Mouse (Mus musculus) limb, embryonic 15.5 days (tissue): ENCODE results near the gene Rtp3. TPM values are rescaled to one million over a fixed set of nuclear protein-coding genes. Genes with fewer than 3 reads are reported as not detected.

Experiments used
- ATAC-seq: fragments of 200-750 bp; cut with Nextera tagmentation; 2 replicates; pipeline ENCODE4 v1.8.0; 2017; ENCODE audit warnings: low read depth, moderate TSS enrichment; ENCODE audit not compliant: insufficient number of reproducible peaks, low FRiP score, low TSS enrichment
- H3K27ac ChIP-seq: fragments of 300-500 bp; sonication (generic); 2 replicates; pipeline ENCODE4 v1.5.1; 2015; ENCODE audit warnings: moderate library complexity, mild to moderate bottlenecking, inconsistent platforms
- H3K27me3 ChIP-seq: fragments of 300-500 bp; sonication (generic); 2 replicates; pipeline ENCODE4 v1.6.1; 2015; ENCODE audit warnings: inconsistent platforms
- H3K36me3 ChIP-seq: fragments of 300-500 bp; sonication (generic); 2 replicates; pipeline ENCODE4 v1.6.1; 2015; ENCODE audit warnings: inconsistent platforms
- H3K4me1 ChIP-seq: fragments of 300-500 bp; sonication (generic); 2 replicates; pipeline ENCODE4 v1.6.1; 2015; ENCODE audit warnings: inconsistent platforms
- H3K4me2 ChIP-seq: fragments of 300-500 bp; sonication (generic); 2 replicates; pipeline ENCODE4 v1.6.1; 2015; ENCODE audit warnings: mild to moderate bottlenecking, inconsistent platforms
- H3K4me3 ChIP-seq: fragments of 300-500 bp; sonication (generic); 2 replicates; pipeline ENCODE4 v1.5.1; 2015; ENCODE audit warnings: mild to moderate bottlenecking, inconsistent platforms
- H3K9ac ChIP-seq: fragments of 300-500 bp; sonication (generic); 2 replicates; pipeline ENCODE4 v1.6.1; 2015; ENCODE audit warnings: inconsistent platforms
- H3K9me3 ChIP-seq: fragments of 300-500 bp; sonication (generic); 2 replicates; pipeline ENCODE4 v1.6.1; 2016; ENCODE audit warnings: inconsistent platforms
- WGBS: fragments of 180-500 bp; shearing (Covaris S2); methylation state at CpG from one replicate; pipeline ENCODE4 v1.1.7; 2015; 5-methylcytosine and 5-hydroxymethylcytosine counted together
- polyA plus RNA-seq: library from polyadenylated mRNA; unstranded; fragments of >200 nt; fragmentation: Nextera tagmentation; extraction: Ambion mirVana; gene quantifications from 2 replicates; pipeline ENCODE4 v1.2.1, GENCODE M21; 2015

The Rtp3 gene
- polyA plus RNA-seq, 1 experiment from 2014 or later, result not detected

GRCm38 (mm10) chr9:110935941-110936340 is 54.4 kb downstream of the Rtp3 start:
- H3K4me3 ChIP-seq, result no peak overlapping the region
- H3K9me3 ChIP-seq, result no peaks in the 10 kb centered on the region
- 79% methylated on average over 7 of the region's 7 CpGs for WGBS
- H3K4me2 ChIP-seq, result no peak overlapping the region
- H3K27ac ChIP-seq, result no peak overlapping the region
- H3K4me1 ChIP-seq, result no peaks in the 10 kb centered on the region
- H3K27me3 ChIP-seq, result no peaks in the 10 kb centered on the region
- H3K9ac ChIP-seq, result no peak overlapping the region
- ATAC-seq, result no peak
- H3K36me3 ChIP-seq, result no peaks in the 10 kb centered on the region

Other genes starting within 250 kb of the Rtp3 start
- gene Myl3, start 248.7 kb downstream of the Rtp3 start, polyA plus RNA-seq, result 16.3 and 125 TPM in 2 replicates
- 82.6 and 110 TPM in 2 replicates for gene Pth1r, start 243.4 kb downstream of the Rtp3 start, polyA plus RNA-seq
- gene Prss42, start 192.4 kb downstream of the Rtp3 start, polyA plus RNA-seq, result not detected in 2 replicates
- not detected in 2 replicates for gene Prss44, start 176.6 kb downstream of the Rtp3 start, polyA plus RNA-seq
- gene Prss43, start 163.9 kb downstream of the Rtp3 start, polyA plus RNA-seq, result not detected in 2 replicates
- gene Prss45, start 156.0 kb downstream of the Rtp3 start, polyA plus RNA-seq, result not detected in 2 replicates
- not detected in 2 replicates for gene Prss46, start 146.1 kb downstream of the Rtp3 start, polyA plus RNA-seq
- gene Prss50, start 132.6 kb downstream of the Rtp3 start, polyA plus RNA-seq, result 0.32 and 0.46 TPM in 2 replicates
- gene Als2cl, start 110.7 kb downstream of the Rtp3 start, polyA plus RNA-seq, result 2.8 and 3.7 TPM in 2 replicates
- gene Tmie, start 110.5 kb downstream of the Rtp3 start, polyA plus RNA-seq, result 0.93 and 1.1 TPM in 2 replicates
- not detected in 2 replicates for gene Fam240a, start 73.7 kb downstream of the Rtp3 start, polyA plus RNA-seq
- gene Tdgf1, start 44.4 kb downstream of the Rtp3 start, polyA plus RNA-seq, result 0.56 and 0.69 TPM in 2 replicates
- gene Lrrc2, start 39.0 kb downstream of the Rtp3 start, polyA plus RNA-seq, result 0.32 and 0.57 TPM in 2 replicates
- 2.0 and 5.3 TPM in 2 replicates for gene Ltf, start 28.7 kb upstream of the Rtp3 start, polyA plus RNA-seq
- gene Ccrl2, start 66.9 kb upstream of the Rtp3 start, polyA plus RNA-seq, result 1.1 and 1.2 TPM in 2 replicates
- 39.1 and 39.7 TPM in 2 replicates for gene Lrrfip2, start 127.0 kb upstream of the Rtp3 start, polyA plus RNA-seq